Mouse (Mus musculus) yolk sac, embryonic 10.5 days (tissue): ENCODE results near the gene Mrpl58.
"Not testable (repeated sequence)": the region's sequence is repeated elsewhere in the genome, so short reads cannot be mapped to it uniquely, and the experiment has no call there.

Source experiments
- DNase-seq: peaks from one replicate; pipeline ENCODE4 v3.0.0-alpha.2; 2017; ENCODE audit warnings: low spot score

Mrpl58 gene

GRCm38 (mm10) chr11:115427482-115428331 is 24.2 kb downstream of the Mrpl58 start:
- peak; percentile 77 for DNase-seq

DNA sequence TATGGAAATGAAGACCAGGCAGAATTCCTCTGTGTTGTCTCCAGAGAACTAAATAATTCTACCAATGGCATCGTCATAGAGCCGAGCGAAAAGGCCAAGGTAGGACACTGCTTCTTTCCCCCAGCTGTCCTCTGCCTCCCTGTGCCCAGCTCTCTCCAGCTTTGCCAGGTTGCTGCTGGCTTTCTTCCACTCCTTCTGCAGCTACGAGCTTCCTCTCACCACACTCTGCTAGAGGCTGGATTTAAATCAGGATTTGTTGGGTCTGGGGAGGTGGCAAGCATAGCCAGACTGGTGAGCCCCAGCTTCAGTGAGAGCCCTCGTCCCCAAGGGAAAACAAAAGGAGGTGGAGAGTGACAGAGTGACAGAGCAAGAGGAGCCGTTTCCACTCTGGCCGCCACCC is 25.8 kb downstream of the Mrpl58 start:
- no peak for DNase-seq

DNA sequence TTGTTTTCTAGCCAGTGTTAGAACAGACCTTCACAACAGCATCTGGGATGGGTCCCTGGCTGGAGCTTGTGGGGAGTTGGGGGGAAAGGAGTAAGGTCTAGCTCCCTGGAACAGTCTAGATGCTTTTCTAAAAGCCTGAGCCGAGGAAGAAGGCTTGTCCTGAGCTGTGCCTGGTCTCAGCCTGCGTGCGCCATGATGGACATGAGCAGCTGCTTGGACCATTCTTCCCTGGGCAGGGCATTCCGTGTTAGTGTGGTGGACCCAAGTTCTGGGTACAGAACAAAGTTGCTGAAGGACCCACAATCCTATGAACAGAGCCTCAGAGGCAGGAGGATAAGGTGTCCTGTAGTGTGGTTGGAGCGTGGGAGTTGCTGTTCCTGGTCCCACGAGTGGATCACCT is 27.0 kb downstream of the Mrpl58 start:
- DNase-seq = no peak

GRCm38 (mm10) chr11:115432814-115433213 is 29.3 kb downstream of the Mrpl58 start:
- DNase-seq = no peak

- DNase-seq = no peak
Observed at GRCm38 (mm10) chr11:115433342-115433741, 29.8 kb downstream of the Mrpl58 start.

DNA sequence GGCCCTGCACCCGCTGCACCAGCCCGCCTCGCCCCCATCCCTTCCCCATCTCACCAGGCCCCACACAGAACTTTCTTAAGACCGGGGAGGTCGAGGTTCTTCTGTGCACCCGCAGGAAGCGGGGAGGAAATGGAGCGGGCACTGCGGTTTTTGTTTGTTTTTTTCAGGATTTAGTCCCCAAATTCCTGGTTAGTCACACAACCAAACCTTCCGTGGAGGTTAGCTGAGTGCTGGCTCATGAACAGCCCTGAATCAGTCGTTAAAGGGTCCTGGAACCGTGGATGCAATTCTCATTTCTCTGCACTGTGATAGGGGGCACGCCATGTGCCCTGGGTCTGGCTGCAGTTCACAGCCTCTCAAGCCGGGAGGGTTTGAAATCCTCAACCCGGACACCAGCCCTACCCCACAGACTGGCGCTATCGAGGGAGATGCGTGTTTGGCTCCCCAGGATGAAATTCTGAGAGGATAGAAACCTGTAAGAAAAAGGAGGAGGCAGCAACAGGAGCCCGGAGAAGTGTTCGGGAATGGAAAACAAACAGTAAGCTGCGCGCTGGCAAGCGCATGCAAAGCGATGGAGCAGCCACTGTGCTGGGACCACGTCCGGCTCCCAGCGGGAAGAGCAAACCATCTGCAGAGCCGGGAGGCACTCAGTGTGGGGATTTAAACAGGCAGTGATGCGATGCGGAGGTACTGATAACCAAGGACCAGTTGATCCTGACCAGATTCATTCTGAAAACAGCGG is 32.2 kb downstream of the Mrpl58 start:
- no peak for DNase-seq

DNA sequence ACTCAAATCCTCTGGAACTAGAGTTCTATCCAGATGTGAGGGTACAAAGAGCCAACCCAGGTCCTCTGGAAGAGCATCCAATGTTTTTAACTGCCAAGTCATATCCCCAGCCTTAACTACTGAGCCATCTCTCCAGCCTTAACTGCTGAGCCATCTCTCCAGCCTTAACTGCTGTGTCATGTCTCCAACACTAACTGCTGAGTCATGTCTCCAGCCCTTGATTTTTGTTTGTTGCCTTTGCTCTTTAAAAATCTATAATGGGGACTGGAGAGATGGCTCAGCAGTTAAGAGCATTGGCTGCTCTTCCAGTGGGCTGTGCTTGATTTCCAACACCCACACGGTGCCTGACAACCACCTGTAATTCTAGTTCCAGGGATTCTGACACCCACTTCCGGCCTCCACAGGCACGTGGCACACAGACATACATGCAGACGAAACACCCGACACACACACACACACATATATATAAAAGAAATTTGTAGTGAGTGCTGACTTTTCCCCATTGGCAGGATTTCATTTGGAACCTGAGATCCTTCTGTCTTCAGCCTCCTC is 34.1 kb downstream of the Mrpl58 start:
- no peak for DNase-seq

DNA sequence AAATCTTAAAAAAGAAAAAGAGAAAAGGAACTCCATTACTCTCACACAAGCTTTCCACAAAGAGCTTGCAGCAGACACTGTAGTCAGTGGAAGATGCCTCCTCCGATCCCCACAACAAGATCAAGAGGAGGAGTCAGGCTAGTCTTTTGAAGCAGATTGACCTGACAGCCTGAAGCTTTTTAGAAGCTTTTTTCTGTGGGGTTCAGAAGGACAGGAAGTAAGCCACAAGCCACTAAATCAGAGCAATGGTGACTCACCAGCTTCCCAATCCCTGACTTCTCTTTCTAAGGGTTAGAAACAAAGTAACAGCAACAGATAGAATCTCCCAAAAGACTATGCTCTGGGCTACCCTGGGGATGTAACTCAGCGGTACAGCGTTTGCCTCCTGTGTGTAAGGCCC is 35.8 kb downstream of the Mrpl58 start:
- DNase-seq = no peak

DNA sequence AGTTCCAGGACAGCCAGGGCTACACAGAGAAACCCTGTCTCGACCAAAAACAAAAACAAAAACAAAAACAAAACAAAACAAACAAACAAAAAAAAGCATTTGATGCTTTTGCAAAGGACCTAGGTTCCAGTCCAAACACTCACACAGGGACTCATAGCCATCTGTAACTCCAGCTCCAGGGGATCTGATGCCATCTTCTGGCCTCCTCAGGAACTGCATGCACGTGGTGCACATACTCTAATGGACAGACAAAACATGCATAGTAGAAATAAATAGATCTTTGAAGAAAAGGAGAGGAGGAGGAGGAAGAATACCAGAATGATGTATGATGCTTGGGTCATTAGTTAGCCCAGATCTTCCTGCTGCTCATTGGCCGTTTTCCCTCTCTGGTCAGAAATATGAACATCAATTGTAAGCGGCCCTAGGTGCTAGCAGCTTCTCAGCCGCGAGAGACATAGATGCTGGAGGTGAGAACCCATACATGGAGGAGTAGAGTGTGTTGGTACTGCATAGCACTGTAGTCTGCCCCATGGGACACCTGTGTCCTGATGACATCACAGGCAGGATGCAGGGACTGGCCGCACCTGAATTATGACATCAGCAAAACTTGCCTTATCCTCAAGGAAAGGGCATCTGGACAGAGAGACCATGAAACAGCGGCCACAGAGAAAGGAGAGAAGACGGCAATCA is 36.5 kb downstream of the Mrpl58 start, which contains the start of gene Trim80:
Trim80 (plus strand) TSS at position 640 of the 690 bp plus-strand sequence.
- DNase-seq = no peak

- no peak for DNase-seq
Observed at GRCm38 (mm10) chr11:115441417-115441816, 37.9 kb downstream of the Mrpl58 start.

DNA sequence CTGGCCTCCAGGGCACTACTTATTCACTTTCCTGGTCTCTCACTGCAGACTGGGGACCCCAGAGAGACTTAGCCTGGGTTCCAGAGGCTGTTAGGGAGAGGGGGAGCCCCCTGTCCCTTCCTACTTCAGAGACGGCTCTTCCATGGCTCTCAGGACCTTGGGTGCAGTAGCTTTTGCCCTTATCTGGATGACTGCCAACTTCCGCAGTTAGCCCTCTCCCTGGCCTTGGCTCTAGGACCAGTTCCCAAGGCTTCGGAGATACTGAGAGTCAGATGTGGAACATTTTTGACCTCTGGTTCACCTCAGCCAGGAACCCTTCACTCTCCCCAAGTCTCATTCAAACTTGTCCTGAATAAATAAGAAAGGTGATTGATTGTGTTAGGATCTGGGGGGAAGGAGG is 43.4 kb downstream of the Mrpl58 start:
- DNase-seq = no peak

DNA sequence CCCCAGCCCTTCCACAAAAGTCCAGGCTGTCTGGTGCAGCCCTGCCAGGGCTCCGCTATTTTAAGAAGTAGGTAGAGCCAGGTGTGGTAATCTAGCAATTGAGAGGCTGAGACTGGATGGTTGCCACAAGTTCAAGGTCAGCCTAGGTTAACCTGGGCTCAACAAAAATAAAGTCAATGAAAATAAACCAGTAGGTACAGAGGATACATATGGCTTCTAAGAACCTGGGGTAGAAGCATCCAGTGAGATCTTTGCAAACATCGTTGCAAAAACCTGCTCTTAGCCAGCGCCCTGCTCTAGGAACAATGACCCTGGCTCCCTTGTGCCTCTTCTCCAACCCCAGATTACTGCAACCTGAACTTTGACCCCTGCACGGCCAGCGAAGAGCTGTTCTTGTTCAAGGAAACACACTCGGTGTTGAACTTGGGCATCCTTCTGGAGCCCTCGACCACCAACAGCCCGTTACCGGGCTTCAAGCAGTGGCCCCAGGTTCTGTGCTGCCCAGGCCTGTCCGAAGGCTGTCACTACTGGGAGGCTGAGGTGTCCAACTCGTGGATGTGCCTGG is 43.9 kb downstream of the Mrpl58 start:
- DNase-seq = peak; percentile 81

DNA sequence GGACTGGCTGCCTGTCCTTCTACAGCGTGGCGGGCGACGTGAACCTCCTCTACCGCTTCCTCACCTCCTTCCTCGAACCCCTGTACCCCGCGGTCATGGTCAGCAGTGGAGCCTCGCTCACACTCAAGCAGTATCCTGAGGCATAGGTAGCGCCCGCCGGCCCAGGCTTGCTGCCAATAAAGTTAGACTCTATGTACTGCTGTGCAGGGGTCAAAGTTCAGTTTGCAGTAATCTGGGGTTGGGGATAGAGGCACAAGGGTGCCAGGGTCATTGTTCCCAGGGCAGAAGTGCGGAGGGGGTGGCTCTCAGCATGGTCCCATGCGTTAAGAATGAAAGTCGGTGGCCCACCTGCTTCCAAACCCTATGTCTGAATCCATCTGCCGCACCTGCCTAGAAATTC is 44.5 kb downstream of the Mrpl58 start:
- DNase-seq = peak; percentile 68

- peak; percentile 73 for DNase-seq
Observed at GRCm38 (mm10) chr11:115448998-115449397, 45.4 kb downstream of the Mrpl58 start.

DNA sequence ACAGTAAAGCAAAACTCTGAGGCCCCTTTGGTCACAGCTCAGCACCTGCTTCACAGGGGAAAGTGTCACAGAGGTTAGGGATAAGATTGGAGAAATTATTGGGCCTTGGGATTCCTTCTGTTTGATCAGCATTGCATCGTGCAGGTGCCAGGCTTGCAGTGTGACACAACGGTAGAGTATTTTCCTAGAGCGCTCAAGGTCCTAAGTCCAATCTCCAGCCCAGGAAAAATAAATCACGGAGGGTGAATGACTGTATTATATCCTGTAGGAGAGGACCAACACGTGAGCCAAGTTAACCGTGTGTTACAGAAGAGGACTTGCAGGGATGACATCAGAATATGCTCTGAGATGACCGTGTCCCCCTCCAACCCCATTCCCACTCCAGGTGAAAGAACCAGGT is 46.6 kb downstream of the Mrpl58 start:
- no peak for DNase-seq

DNA sequence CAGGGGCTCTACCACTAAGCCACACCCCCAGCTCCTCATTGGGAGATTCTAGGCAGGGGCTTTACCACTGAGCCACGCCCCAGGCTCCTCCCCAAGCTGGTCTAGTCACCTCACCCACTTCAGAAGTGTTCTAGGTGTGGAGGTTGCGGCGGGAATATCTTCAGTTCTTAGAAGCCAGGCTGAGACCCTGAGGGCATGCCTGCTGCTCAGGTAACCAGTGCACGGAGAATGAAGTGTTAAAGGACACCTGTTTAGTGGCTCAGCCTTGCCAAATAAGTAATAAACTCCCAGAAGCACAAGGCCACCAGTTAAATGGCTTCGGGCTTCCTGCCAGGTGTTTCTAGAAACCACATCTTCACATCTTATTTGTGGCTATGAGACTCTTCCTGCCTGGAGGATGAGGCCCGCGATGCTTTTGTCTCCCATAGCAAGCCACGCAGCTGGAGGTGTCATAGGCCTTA is 48.3 kb downstream of the Mrpl58 start:
- DNase-seq = no peak

- DNase-seq = no peak
Observed at GRCm38 (mm10) chr11:115452281-115452860, 48.8 kb downstream of the Mrpl58 start.

GRCm38 (mm10) chr11:115453306-115453705 is 49.8 kb downstream of the Mrpl58 start:
- DNase-seq = no peak

GRCm38 (mm10) chr11:115454822-115455221 is 51.3 kb downstream of the Mrpl58 start:
- DNase-seq = not testable (repeated sequence)

DNA sequence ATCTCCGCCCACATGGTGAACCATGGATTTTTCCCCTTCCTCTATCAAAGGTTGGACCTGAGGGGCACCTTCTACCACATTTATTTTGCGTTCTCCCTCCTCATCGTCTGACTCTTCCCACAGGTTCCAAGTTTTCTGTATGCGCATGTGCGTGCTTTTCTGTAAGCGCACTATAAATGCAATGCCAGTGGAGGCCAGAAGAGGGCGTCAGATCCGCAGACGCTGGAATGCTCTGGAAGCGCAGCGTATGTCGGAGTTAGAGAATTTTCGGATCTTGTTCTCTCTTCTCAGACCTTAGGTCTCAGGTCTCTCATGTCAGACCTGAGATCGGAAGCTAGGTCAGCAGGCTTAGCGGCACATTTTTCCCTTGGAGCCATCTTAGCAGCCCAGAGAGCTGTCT is 52.1 kb downstream of the Mrpl58 start:
- DNase-seq = no peak

DNA sequence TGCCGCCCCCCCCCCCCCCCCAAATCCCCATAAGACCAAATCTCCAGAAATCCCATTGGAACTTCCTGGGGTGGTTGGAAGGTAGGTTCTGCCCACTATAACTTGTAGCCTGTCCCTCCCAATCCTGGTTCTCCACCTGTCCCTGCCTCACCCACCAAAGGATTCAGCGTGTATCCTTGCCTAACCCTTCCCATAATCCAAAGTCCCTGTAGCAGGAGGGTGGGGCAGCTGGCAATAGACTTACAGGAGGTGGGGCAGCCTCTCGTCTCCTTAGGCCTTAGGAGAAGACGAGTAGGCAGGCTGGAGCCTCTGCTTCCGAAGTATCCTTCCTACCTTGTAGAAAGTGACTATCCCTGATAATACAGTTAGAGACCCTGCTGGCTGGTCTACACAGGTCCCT is 52.6 kb downstream of the Mrpl58 start:
- no peak for DNase-seq

DNA sequence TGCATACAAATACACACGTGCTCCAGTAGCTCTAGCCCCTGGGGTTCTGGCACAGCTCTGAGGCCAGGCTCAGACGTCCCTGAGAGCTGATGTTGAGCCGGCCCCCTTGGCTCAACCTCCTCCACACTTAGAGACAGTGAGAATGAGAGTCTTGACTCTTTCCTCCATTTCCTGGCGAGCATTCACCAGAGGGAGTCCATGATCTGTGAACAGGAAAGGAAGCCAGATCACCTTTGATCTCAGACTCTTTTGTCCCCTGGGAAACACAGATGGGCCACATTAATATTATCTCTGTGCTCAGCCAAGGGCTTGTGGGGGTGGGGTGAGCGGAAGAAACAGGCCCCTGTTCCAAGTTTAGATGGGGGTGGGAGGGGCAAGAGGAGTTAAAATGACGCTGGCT is 53.9 kb downstream of the Mrpl58 start:
- no peak for DNase-seq
